Comparison of ENCODE assay signal across 20 mouse cellular contexts in the genomic region with DNA sequence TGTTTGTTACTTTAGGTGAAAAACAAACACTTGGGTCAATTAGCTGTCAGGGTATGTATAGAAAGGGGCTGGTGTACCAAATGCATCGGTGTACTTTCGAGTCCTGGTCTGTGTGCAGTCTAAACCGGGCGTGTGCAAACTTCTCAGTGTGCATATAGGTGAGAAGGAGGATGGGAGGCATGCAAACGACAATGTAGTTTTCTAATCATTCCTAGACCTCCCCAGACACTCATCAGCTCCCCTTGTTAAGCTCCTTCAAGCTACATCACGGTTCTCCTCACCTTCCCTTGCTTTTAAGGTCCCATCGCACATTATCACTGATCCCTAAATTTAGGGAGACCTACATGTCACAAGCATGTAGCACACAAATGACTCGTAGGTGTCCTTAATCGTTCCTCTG.
DNase-seq lines count a peak whose midpoint lies in the region; ATAC-seq and TF ChIP-seq lines count a peak whose summit lies in the region.
"Had no signal": no experiment of that assay in that cellular context is flagged by ENCODE, and none has a peak within 500 bp of the region (broad histone marks: within the 10 kb centered on the region; RNA-seq: fewer than 3 reads in every experiment).

No protein-coding gene starts in this region.

- ATAC-seq in forebrain, embryonic 15.5 days (replicated peaks), result no peak
- ATAC-seq in midbrain, embryonic 16.5 days, result no peak
- ATAC-seq in erythroid progenitor cell, adult 5-6 weeks (replicated peaks; ENCODE audit: low FRiP score, poor library complexity, severe bottlenecking), result no peak
- ATAC-seq: CD4-positive, CD25-positive, alpha-beta regulatory T cell, adult 4 months; liver, embryonic 12.5 days; lung, postnatal 0 days had no signal

- H3K9ac ChIP-seq in forebrain, embryonic 15.5 days (replicated peaks), result peak overlapping the region; percentile 54
- peak overlapping the region; percentile 81 for H3K9ac ChIP-seq in midbrain, embryonic 16.5 days (ENCODE audit: low read depth, low read length)
- H3K9ac ChIP-seq: heart, embryonic 15.5 days; liver, embryonic 12.5 days had no signal

- peaks cover 42% of the 10 kb centered on the region for H3K4me1 ChIP-seq in forebrain, embryonic 10.5 days
- H3K4me1 ChIP-seq in forebrain, embryonic 15.5 days, result peaks cover 32% of the 10 kb centered on the region
- peaks cover 13% of the 10 kb centered on the region for H3K4me1 ChIP-seq in midbrain, embryonic 16.5 days (ENCODE audit: control insufficient read depth, insufficient read depth, low read length)
- H3K4me1 ChIP-seq: liver, embryonic 12.5 days; megakaryocyte, embryonic 14.5 days had no signal

- peak overlapping the region; percentile 80 for H3K4me3 ChIP-seq in layer of hippocampus, adult 2 months
- no peak overlapping the region for H3K4me3 ChIP-seq in forebrain, embryonic 10.5 days
- H3K4me3 ChIP-seq in forebrain, embryonic 15.5 days, result peak overlapping the region; percentile 48
- peak overlapping the region; percentile 63 for H3K4me3 ChIP-seq in midbrain, embryonic 16.5 days (ENCODE audit: low read depth, low read length)
- H3K4me3 ChIP-seq: heart, embryonic 15.5 days; liver, embryonic 12.5 days; megakaryocyte, embryonic 14.5 days had no signal

- H3K27me3 ChIP-seq in forebrain, embryonic 10.5 days (ENCODE audit: poor library complexity, severe bottlenecking), result no peaks in the 10 kb centered on the region
- H3K27me3 ChIP-seq in forebrain, embryonic 15.5 days, result no peaks in the 10 kb centered on the region
- H3K27me3 ChIP-seq in midbrain, embryonic 16.5 days (ENCODE audit: control insufficient read depth, insufficient read depth, low read depth, low read length), result no peaks in the 10 kb centered on the region
- H3K27me3 ChIP-seq: liver, embryonic 12.5 days; megakaryocyte, embryonic 14.5 days had no signal

- no peaks in the 10 kb centered on the region for H3K36me3 ChIP-seq in forebrain, embryonic 10.5 days (replicated peaks)
- no peaks in the 10 kb centered on the region for H3K36me3 ChIP-seq in forebrain, embryonic 15.5 days
- no peaks in the 10 kb centered on the region for H3K36me3 ChIP-seq in midbrain, embryonic 16.5 days (ENCODE audit: control insufficient read depth, insufficient read depth, low read length)
- H3K36me3 ChIP-seq: heart, embryonic 15.5 days; liver, embryonic 12.5 days had no signal

- H3K9me3 ChIP-seq in forebrain, embryonic 10.5 days, result no peaks in the 10 kb centered on the region
- no peaks in the 10 kb centered on the region for H3K9me3 ChIP-seq in forebrain, embryonic 15.5 days
- no peaks in the 10 kb centered on the region for H3K9me3 ChIP-seq in midbrain, embryonic 16.5 days (replicated peaks; ENCODE audit: control insufficient read depth, low read length, poor library complexity, severe bottlenecking)
- H3K9me3 ChIP-seq: heart, embryonic 15.5 days; liver, embryonic 12.5 days had no signal

- DNase-seq in layer of hippocampus, adult 2 months (ENCODE audit: low spot score in 2 of 2), result no peak
- no peak for DNase-seq in layer of hippocampus, adult 8-10 months (ENCODE audit: low spot score in 2 of 2)
- DNase-seq in forebrain, embryonic 10.5 days (ENCODE audit: extremely low spot score, low spot score), result no peak
- no peak for DNase-seq in thymus, postnatal 4 days
- DNase-seq in lung, adult 18-20 months, result no peak
- DNase-seq: adrenal gland, postnatal 10 days; cerebellum, adult 9-11 months; embryo, embryonic 11 days; layer of hippocampus, adult 9-11 months; thymus, postnatal 14 days had no signal

- TF ChIP-seq CTCF in layer of hippocampus, adult 2 months (conservative IDR thresholded peaks at IDR 0.05), result no peak

- H3K4me2 ChIP-seq in forebrain, embryonic 15.5 days (replicated peaks), result peak overlapping the region; percentile 63
- H3K4me2 ChIP-seq in midbrain, embryonic 16.5 days (ENCODE audit: low read length), result peak overlapping the region; percentile 74
- H3K4me2 ChIP-seq: liver, embryonic 12.5 days had no signal

- 86% methylated on average over 9 of the region's 9 CpGs for WGBS in forebrain, embryonic 10.5 days
- WGBS in forebrain, embryonic 15.5 days, result 58% methylated on average over 9 of the region's 9 CpGs
- WGBS in midbrain, embryonic 16.5 days, result 65% methylated on average over 9 of the region's 9 CpGs

- peak overlapping the region; percentile 99 for H3K27ac ChIP-seq in layer of hippocampus, adult 2 months
- H3K27ac ChIP-seq in forebrain, embryonic 10.5 days, result peak overlapping the region; percentile 25; the same call in 1 of the 2 replicates
- peak overlapping the region; percentile 88 for H3K27ac ChIP-seq in forebrain, embryonic 15.5 days (replicated peaks)
- H3K27ac ChIP-seq in midbrain, embryonic 16.5 days (ENCODE audit: low read length), result peak overlapping the region; percentile 95
- H3K27ac ChIP-seq: heart, embryonic 15.5 days; kidney, postnatal 0 days; liver, embryonic 12.5 days; stomach, postnatal 0 days had no signal

Comparison
In these comparisons a context has a peak if more than half of its experiments do, and no peak if none do; other contexts are left out.
1. H3K27ac ChIP-seq: peak in every context shown above with its lines; median percentile 99 in layer of hippocampus, adult 2 months; 95 in midbrain, embryonic 16.5 days; 88 in forebrain, embryonic 15.5 days; 25 in forebrain, embryonic 10.5 days.